16 mouse cellular contexts compared by ENCODE assay signal in genomic region chr11:60370431-60370830, GRCm38 (mm10).
"Had no signal": no experiment of that assay in that cellular context is flagged by ENCODE, and none has a peak within 500 bp of the region (broad histone marks: within the 10 kb centered on the region; RNA-seq: fewer than 3 reads in every experiment).

No protein-coding gene starts in this region.

- DNase-seq: lung, adult 18-20 months; lung, embryonic 14.5 days; lung, postnatal 10 days; lung, postnatal 4 days; midbrain, embryonic 14.5 days; right cerebral cortex, postnatal 14 days; thymus, adult 2 months; thymus, postnatal 25 days; thymus, postnatal 4 days had no signal

- H3K4me3 ChIP-seq: midbrain, embryonic 10.5 days; midbrain, embryonic 12.5 days; myocyte; neural tube, embryonic 13.5 days; neural tube, embryonic 15.5 days; stomach, embryonic 15.5 days had no signal

- H3K27ac ChIP-seq: midbrain, embryonic 10.5 days; midbrain, embryonic 12.5 days; neural tube, embryonic 13.5 days; neural tube, embryonic 15.5 days; stomach, embryonic 15.5 days; stomach, postnatal 0 days had no signal

- H3K27me3 ChIP-seq: midbrain, embryonic 12.5 days; neural tube, embryonic 13.5 days; neural tube, embryonic 15.5 days; stomach, embryonic 15.5 days had no signal
